Mouse (Mus musculus) neutrophil, adult 59 days (primary cell): ENCODE results near the gene N4bp1. TPM values are rescaled to one million over a fixed set of nuclear protein-coding genes. Genes with fewer than 3 reads are reported as not detected.

ENCODE experiments used
- total RNA-seq, 2 experiments: library from RNA; stranded (reverse); gene quantifications; 1 replicate in 1 of 2; 2 replicates in 1 of 2; pipeline ENCODE4 v1.2.4; 2023

Gene N4bp1
- 10 to 100 TPM; 61.1 to 62.1 TPM for total RNA-seq

GRCm38 (mm10) chr8:86884489-86885463, at the start of gene N4bp1:
Gene N4bp1 (minus strand): TSS chr8:86885258.

Other genes starting within 250 kb of the N4bp1 start
- not detected for gene Gm10638, start 139.6 kb downstream of the N4bp1 start, total RNA-seq
- gene Siah1a, start 139.3 kb downstream of the N4bp1 start, total RNA-seq = 10 to 100 TPM; 12.2 to 13.8 TPM